Mouse (Mus musculus): ENCODE results near the gene Olfr1238. TPM values are rescaled to one million over a fixed set of nuclear protein-coding genes. Genes with fewer than 3 reads are reported as not detected.

The Olfr1238 gene
- not detected for total RNA-seq (2021)
- long read RNA-seq, experiment 1: 0 reads
- long read RNA-seq, experiment 2: 0 reads

- DNase-seq: no peak
Measured at GRCm38 (mm10) chr2:89409576-89409975, at the start of gene Olfr1238. TSS of gene Olfr1238 (minus strand) at chr2:89409676.

- DNase-seq: no peak
Measured at GRCm38 (mm10) chr2:89442900-89443299, 33.4 kb upstream of the Olfr1238 start, which contains the start of gene Olfr1240. TSS of gene Olfr1240 (minus strand) at chr2:89443000.

- no peak for DNase-seq
Measured at GRCm38 (mm10) chr2:89420307-89420706, 10.8 kb upstream of the Olfr1238 start, which contains the start of gene Olfr1239. TSS of gene Olfr1239 (minus strand) at chr2:89420407.

- no peak for DNase-seq
Measured at GRCm38 (mm10) chr2:89414557-89414956, 5.1 kb upstream of the Olfr1238 start.

GRCm38 (mm10) chr2:89400882-89401281 lies 8.6 kb downstream of the Olfr1238 start:
- no peak for DNase-seq

GRCm38 (mm10) chr2:89364765-89365164 lies 44.7 kb downstream of the Olfr1238 start, which contains the start of gene Olfr1234:
TSS of gene Olfr1234 (minus strand) at chr2:89364865.
- no peak for DNase-seq

Other genes with a start within 250 kb of the Olfr1238 start
- gene Olfr1224-ps1, start 245.6 kb downstream of the Olfr1238 start, total RNA-seq (2021): not detected
- gene Olfr1225, start 235.0 kb downstream of the Olfr1238 start, total RNA-seq (2021): not detected
- gene Olfr1226, start 209.6 kb downstream of the Olfr1238 start, total RNA-seq (2021): not detected
- not detected for gene Olfr1228, start 155.6 kb downstream of the Olfr1238 start, total RNA-seq (2021)
- not detected for gene Olfr1229, start 121.7 kb downstream of the Olfr1238 start, total RNA-seq (2021)
- gene Olfr1230, start 112.4 kb downstream of the Olfr1238 start, total RNA-seq (2021): not detected
- not detected for gene Olfr1231, start 102.6 kb downstream of the Olfr1238 start, total RNA-seq (2021)
- not detected for gene Olfr1232, start 80.0 kb downstream of the Olfr1238 start, total RNA-seq (2021)
- gene Olfr1233, start 67.3 kb downstream of the Olfr1238 start, total RNA-seq (2021): not detected
- gene Olfr1234, start 44.8 kb downstream of the Olfr1238 start, total RNA-seq (2021): not detected
- gene Olfr1239, start 10.7 kb upstream of the Olfr1238 start, total RNA-seq (2021): not detected
- gene Olfr1240, start 33.3 kb upstream of the Olfr1238 start, total RNA-seq (2021): not detected
- not detected for gene Olfr1241, start 77.5 kb upstream of the Olfr1238 start, total RNA-seq (2021)
- gene Olfr1242, start 88.7 kb upstream of the Olfr1238 start, total RNA-seq (2021): not detected
- not detected for gene Olfr1243, start 121.8 kb upstream of the Olfr1238 start, total RNA-seq (2021)
- not detected for gene Olfr1245, start 168.8 kb upstream of the Olfr1238 start, total RNA-seq (2021)
- not detected for gene Olfr1246, start 183.5 kb upstream of the Olfr1238 start, total RNA-seq (2021)
- gene Olfr1247, start 204.5 kb upstream of the Olfr1238 start, total RNA-seq (2021): under 1 TPM in 1 of 2 experiments, not detected in 1; 0.05 TPM
- gene Olfr1248, start 208.6 kb upstream of the Olfr1238 start, total RNA-seq (2021): not detected
- gene Olfr1249, start 225.3 kb upstream of the Olfr1238 start, total RNA-seq (2021): not detected